Mouse (Mus musculus): ENCODE data around the gene Ccl25.

DNA sequence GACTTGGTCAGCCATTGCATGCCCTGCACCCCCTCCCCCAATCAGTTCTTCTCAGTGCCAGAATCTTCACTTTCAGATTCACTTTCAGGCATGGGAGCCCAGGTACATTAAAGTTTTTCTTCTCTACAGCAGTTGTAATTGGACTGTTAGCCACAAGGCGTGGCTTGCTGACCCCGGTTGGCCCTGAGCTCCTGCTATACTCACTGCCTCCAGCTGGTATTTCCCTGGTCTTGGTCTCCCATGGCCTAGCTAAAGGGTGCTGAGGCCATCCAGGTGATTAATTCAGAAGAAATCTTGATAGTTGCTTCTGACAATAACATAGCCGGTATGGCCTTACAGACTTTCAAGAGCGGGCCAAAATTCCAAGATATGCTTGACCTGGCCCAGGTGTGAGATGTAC is 43.5 kb downstream of the Ccl25 start:
- no peak for TF ChIP-seq CTCF (IDR thresholded peaks at IDR 0.05; ENCODE audit: low read depth, low read length)
- TF ChIP-seq POLR2A (IDR thresholded peaks at IDR 0.05; ENCODE audit: extremely low read depth, insufficient read depth, low read length), result no peak

All from liver, adult 2 months (tissue).